13 mouse cellular contexts compared by ENCODE assay signal in the genomic region with DNA sequence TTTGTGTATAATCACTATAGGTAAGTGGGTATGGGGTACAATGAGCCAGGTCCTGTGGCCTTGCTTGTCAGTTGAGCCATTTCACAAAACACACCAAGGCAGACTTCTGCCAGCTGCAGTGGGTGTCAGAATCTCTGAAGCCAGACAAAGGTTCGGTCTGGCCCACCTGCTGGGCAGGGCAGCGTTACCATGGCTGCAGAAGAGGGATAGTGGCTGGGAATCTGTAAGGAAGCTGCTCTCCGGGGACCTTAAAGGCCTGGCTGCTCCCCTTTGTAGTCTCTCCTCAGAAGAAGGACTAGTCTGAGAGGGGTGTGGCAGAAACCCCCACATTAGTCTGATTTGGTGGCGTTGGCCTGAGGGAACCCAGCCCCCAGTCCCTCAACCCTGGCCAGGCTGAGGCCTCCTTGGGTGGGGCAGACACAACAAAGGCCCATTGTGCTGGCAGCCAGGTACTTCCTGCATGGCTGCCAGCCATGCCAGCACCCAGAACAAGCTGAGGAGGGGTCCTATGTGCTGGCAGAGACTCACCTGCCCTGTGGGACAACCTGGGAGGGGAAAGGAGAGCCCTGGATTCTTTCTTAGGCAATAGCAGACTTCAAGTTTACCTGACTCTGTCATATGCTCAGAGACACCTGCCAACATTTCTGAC. TPM values are rescaled to one million over a fixed set of nuclear protein-coding genes. Genes with fewer than 3 reads are reported as not detected.
DNase-seq lines count a peak whose midpoint lies in the region; ATAC-seq and TF ChIP-seq lines count a peak whose summit lies in the region.
"Had no signal": no experiment of that assay in that cellular context is flagged by ENCODE, and none has a peak within 500 bp of the region (broad histone marks: within the 10 kb centered on the region; RNA-seq: fewer than 3 reads in every experiment).

No protein-coding gene starts in this region.

- H3K9ac ChIP-seq in lung, postnatal 0 days (replicated peaks; ENCODE audit: low read depth): no peak overlapping the region
- no peak overlapping the region for H3K9ac ChIP-seq in embryonic facial prominence, embryonic 13.5 days
- no peak overlapping the region for H3K9ac ChIP-seq in stomach, embryonic 14.5 days (replicated peaks; ENCODE audit: low read depth, low read length)
- H3K9ac ChIP-seq: liver, embryonic 15.5 days had no signal

- H3K4me2 ChIP-seq in lung, postnatal 0 days (replicated peaks; ENCODE audit: low read depth, low read length): no peak overlapping the region
- no peak overlapping the region for H3K4me2 ChIP-seq in embryonic facial prominence, embryonic 13.5 days
- no peak overlapping the region for H3K4me2 ChIP-seq in stomach, embryonic 14.5 days (replicated peaks; ENCODE audit: low read depth, low read length)
- H3K4me2 ChIP-seq: liver, embryonic 15.5 days had no signal

- peaks cover 6% of the 10 kb centered on the region; the same call in 1 of the 2 replicates for H3K4me1 ChIP-seq in lung, postnatal 0 days (ENCODE audit: insufficient read depth, low read depth, low read length)
- H3K4me1 ChIP-seq in lung, adult 2 months (ENCODE audit: control insufficient read depth, insufficient read depth, low read length): peaks cover 4% of the 10 kb centered on the region; the same call in 1 of the 2 replicates
- 0 out of 2 replicates have a peak, but pooled peaks cover 4% of the 10 kb centered on the region for H3K4me1 ChIP-seq in embryonic facial prominence, embryonic 13.5 days
- H3K4me1 ChIP-seq in limb, embryonic 10.5 days: peaks cover 24% of the 10 kb centered on the region
- H3K4me1 ChIP-seq in stomach, embryonic 14.5 days (ENCODE audit: control insufficient read depth, insufficient read depth, low read length): 0 out of 2 replicates have a peak, but pooled peaks cover 7% of the 10 kb centered on the region

- TF ChIP-seq POLR2A in lung, adult 2 months (IDR thresholded peaks at IDR 0.05; ENCODE audit: borderline replicate concordance, extremely low read depth, low read depth, low read length): no peak

- no peak for DNase-seq in lung, postnatal 0 days (ENCODE audit: low spot score)
- no peak for DNase-seq in lung, adult 2 months
- no peak for DNase-seq in limb, embryonic 10.5 days (ENCODE audit: low spot score)
- DNase-seq in layer of hippocampus, postnatal 14 days (ENCODE audit: low spot score in 2 of 2): no peak
- DNase-seq in right cerebral cortex, adult 18-20 months: no peak
- DNase-seq: adrenal gland, postnatal 36 days; spleen, adult 18-20 months had no signal

- ATAC-seq in lung, postnatal 0 days: no peak
- ATAC-seq in embryonic facial prominence, embryonic 13.5 days (ENCODE audit: insufficient number of reproducible peaks, insufficient read depth, low FRiP score, low TSS enrichment, low read depth): no peak
- 0 out of 2 replicates have a peak, but pooled peaks have one; percentile 20 for ATAC-seq in stomach, embryonic 14.5 days (ENCODE audit: insufficient number of reproducible peaks, insufficient read depth, low FRiP score, low read depth)
- ATAC-seq: inflammation-experienced regulatory T-cells, adult 6 months had no signal

- 9% methylated on average over 4 of the region's 4 CpGs for WGBS in lung, postnatal 0 days
- 40% methylated on average over 4 of the region's 4 CpGs for WGBS in lung, adult 2 months
- WGBS in embryonic facial prominence, embryonic 13.5 days: 9% methylated on average over 4 of the region's 4 CpGs
- WGBS in limb, embryonic 10.5 days: 14% methylated on average over 4 of the region's 4 CpGs
- 19% methylated on average over 4 of the region's 4 CpGs for WGBS in stomach, embryonic 14.5 days

- no peaks in the 10 kb centered on the region for H3K27me3 ChIP-seq in lung, postnatal 0 days (replicated peaks; ENCODE audit: insufficient read depth, low read length)
- H3K27me3 ChIP-seq in embryonic facial prominence, embryonic 13.5 days: no peaks in the 10 kb centered on the region
- H3K27me3 ChIP-seq in limb, embryonic 10.5 days (ENCODE audit: low read depth, poor library complexity, severe bottlenecking): 0 out of 2 replicates have a peak, but pooled peaks cover 6% of the 10 kb centered on the region
- no peaks in the 10 kb centered on the region for H3K27me3 ChIP-seq in stomach, embryonic 14.5 days (ENCODE audit: control insufficient read depth, insufficient read depth, low read length)
- H3K27me3 ChIP-seq: liver, embryonic 15.5 days had no signal

- no peak for TF ChIP-seq EP300 in lung, postnatal 0 days (IDR thresholded peaks at IDR 0.05)

- H3K4me3 ChIP-seq in lung, postnatal 0 days (ENCODE audit: low read depth, low read length): no peak overlapping the region
- H3K4me3 ChIP-seq in lung, adult 2 months (replicated peaks; ENCODE audit: extremely low read depth, low read depth, low read length): no peak overlapping the region
- H3K4me3 ChIP-seq in embryonic facial prominence, embryonic 13.5 days: no peak overlapping the region
- H3K4me3 ChIP-seq in limb, embryonic 10.5 days: no peak overlapping the region
- no peak overlapping the region for H3K4me3 ChIP-seq in stomach, embryonic 14.5 days (ENCODE audit: low read depth, low read length)
- H3K4me3 ChIP-seq: heart, embryonic 10.5 days; liver, embryonic 15.5 days had no signal

- no peak for TF ChIP-seq CTCF in lung, postnatal 0 days (IDR thresholded peaks at IDR 0.05)
- no peak for TF ChIP-seq CTCF in lung, adult 2 months (IDR thresholded peaks at IDR 0.05; ENCODE audit: insufficient read depth, low read length)

- no peaks in the 10 kb centered on the region for H3K36me3 ChIP-seq in lung, postnatal 0 days (ENCODE audit: insufficient read depth, low read length)
- H3K36me3 ChIP-seq in embryonic facial prominence, embryonic 13.5 days: no peaks in the 10 kb centered on the region
- no peaks in the 10 kb centered on the region for H3K36me3 ChIP-seq in limb, embryonic 10.5 days
- no peaks in the 10 kb centered on the region for H3K36me3 ChIP-seq in stomach, embryonic 14.5 days (ENCODE audit: control insufficient read depth, insufficient read depth, low read length)
- H3K36me3 ChIP-seq: heart, embryonic 10.5 days; liver, embryonic 15.5 days had no signal

- H3K9me3 ChIP-seq in lung, postnatal 0 days (ENCODE audit: low read length): no peaks in the 10 kb centered on the region
- H3K9me3 ChIP-seq in embryonic facial prominence, embryonic 13.5 days: no peaks in the 10 kb centered on the region
- H3K9me3 ChIP-seq in limb, embryonic 10.5 days (replicated peaks): no peaks in the 10 kb centered on the region
- no peaks in the 10 kb centered on the region for H3K9me3 ChIP-seq in stomach, embryonic 14.5 days (ENCODE audit: control insufficient read depth, low read depth, low read length)
- H3K9me3 ChIP-seq: heart, embryonic 10.5 days; liver, embryonic 15.5 days had no signal

- 0 out of 2 replicates have a peak overlapping the region, but pooled peaks have one; percentile 9 for H3K27ac ChIP-seq in lung, postnatal 0 days (ENCODE audit: low read length)
- H3K27ac ChIP-seq in embryonic facial prominence, embryonic 13.5 days: peak overlapping the region; percentile 36
- peak overlapping the region; percentile 54; the same call in 1 of the 2 replicates for H3K27ac ChIP-seq in limb, embryonic 10.5 days
- peak overlapping the region; percentile 77 for H3K27ac ChIP-seq in stomach, embryonic 14.5 days (ENCODE audit: low read length)
- H3K27ac ChIP-seq: heart, embryonic 10.5 days; liver, embryonic 15.5 days had no signal

RNA-seq across cellular contexts. Expression of gene Ttll10, which starts 4.8 kb away (rescaled TPM):
- polyA plus RNA-seq in lung, postnatal 0 days (2015; fragmentation: Nextera tagmentation; extraction: Ambion mirVana): 2.1 and 2.5 TPM in 2 replicates
- polyA plus RNA-seq in lung, adult 2 months (2012; rRNA removed): 5.8 and 7.2 TPM in 2 replicates
- polyA plus RNA-seq in embryonic facial prominence, embryonic 13.5 days (2015; fragmentation: Nextera tagmentation; extraction: Ambion mirVana): 2.0 and 2.7 TPM in 2 replicates
- polyA plus RNA-seq in limb, embryonic 10.5 days (2016; fragmentation: Nextera tagmentation; extraction: Ambion mirVana): 0.54 and 0.67 TPM in 2 replicates
- 6.0 and 6.2 TPM in 2 replicates for polyA plus RNA-seq in stomach, embryonic 14.5 days (2014; fragmentation: Nextera tagmentation; extraction: Ambion mirVana)
- total RNA-seq in layer of hippocampus, postnatal 14 days (2021): under 1 TPM in 1 of 2 experiments, not detected in 1; 0.14 TPM

RNA-seq across cellular contexts. Expression of gene Tnfrsf18, which starts 38.0 kb away (rescaled TPM):
- polyA plus RNA-seq in lung, postnatal 0 days (2015; fragmentation: Nextera tagmentation; extraction: Ambion mirVana): 1.6 and 1.9 TPM in 2 replicates
- 4.3 and 5.2 TPM in 2 replicates for polyA plus RNA-seq in lung, adult 2 months (2012; rRNA removed)
- polyA plus RNA-seq in embryonic facial prominence, embryonic 13.5 days (2015; fragmentation: Nextera tagmentation; extraction: Ambion mirVana): 3.0 and 4.1 TPM in 2 replicates
- 1.2 and 1.5 TPM in 2 replicates for polyA plus RNA-seq in limb, embryonic 10.5 days (2016; fragmentation: Nextera tagmentation; extraction: Ambion mirVana)
- polyA plus RNA-seq in stomach, embryonic 14.5 days (2014; fragmentation: Nextera tagmentation; extraction: Ambion mirVana): 2.7 and 3.2 TPM in 2 replicates
- total RNA-seq in layer of hippocampus, postnatal 14 days (2021): not detected
- total RNA-seq: left cerebral cortex, adult 8-10 months had no signal

RNA-seq across cellular contexts. Expression of gene 9430015G10Rik, which starts 45.8 kb away (rescaled TPM):
- polyA plus RNA-seq in lung, postnatal 0 days (2015; fragmentation: Nextera tagmentation; extraction: Ambion mirVana): 5.9 and 6.8 TPM in 2 replicates
- polyA plus RNA-seq in lung, adult 2 months (2012; rRNA removed): 13.8 and 16.3 TPM in 2 replicates
- polyA plus RNA-seq in embryonic facial prominence, embryonic 13.5 days (2015; fragmentation: Nextera tagmentation; extraction: Ambion mirVana): 40.3 and 43.8 TPM in 2 replicates
- 76.0 and 78.5 TPM in 2 replicates for polyA plus RNA-seq in limb, embryonic 10.5 days (2016; fragmentation: Nextera tagmentation; extraction: Ambion mirVana)
- polyA plus RNA-seq in stomach, embryonic 14.5 days (2014; fragmentation: Nextera tagmentation; extraction: Ambion mirVana): 35.9 and 38.4 TPM in 2 replicates
- total RNA-seq in layer of hippocampus, postnatal 14 days (2021): 10 to 100 TPM; 23.8 to 26.6 TPM

RNA-seq across cellular contexts. Expression of gene Tnfrsf4, which starts 50.3 kb away (rescaled TPM):
- polyA plus RNA-seq in lung, postnatal 0 days (2015; fragmentation: Nextera tagmentation; extraction: Ambion mirVana): 4.9 and 5.2 TPM in 2 replicates
- polyA plus RNA-seq in lung, adult 2 months (2012; rRNA removed): 5.4 and 7.3 TPM in 2 replicates
- 1.3 TPM in 1 of 2 replicates, not detected in the other for polyA plus RNA-seq in embryonic facial prominence, embryonic 13.5 days (2015; fragmentation: Nextera tagmentation; extraction: Ambion mirVana)
- polyA plus RNA-seq in limb, embryonic 10.5 days (2016; fragmentation: Nextera tagmentation; extraction: Ambion mirVana): 0.60 and 0.61 TPM in 2 replicates
- 0.34 and 0.41 TPM in 2 replicates for polyA plus RNA-seq in stomach, embryonic 14.5 days (2014; fragmentation: Nextera tagmentation; extraction: Ambion mirVana)
- total RNA-seq in layer of hippocampus, postnatal 14 days (2021): 1 to 10 TPM; 1.0 to 1.1 TPM

Comparison
In these comparisons a context has a peak if more than half of its experiments do, and no peak if none do; other contexts are left out.
1. H3K27ac ChIP-seq: peak in every context shown above with its lines; median percentile 77 in stomach, embryonic 14.5 days; 54 in limb, embryonic 10.5 days; 36 in embryonic facial prominence, embryonic 13.5 days; 9 in lung, postnatal 0 days.